Mouse (Mus musculus): ENCODE measurements around the gene Cckar.

Gene Cckar

DNA sequence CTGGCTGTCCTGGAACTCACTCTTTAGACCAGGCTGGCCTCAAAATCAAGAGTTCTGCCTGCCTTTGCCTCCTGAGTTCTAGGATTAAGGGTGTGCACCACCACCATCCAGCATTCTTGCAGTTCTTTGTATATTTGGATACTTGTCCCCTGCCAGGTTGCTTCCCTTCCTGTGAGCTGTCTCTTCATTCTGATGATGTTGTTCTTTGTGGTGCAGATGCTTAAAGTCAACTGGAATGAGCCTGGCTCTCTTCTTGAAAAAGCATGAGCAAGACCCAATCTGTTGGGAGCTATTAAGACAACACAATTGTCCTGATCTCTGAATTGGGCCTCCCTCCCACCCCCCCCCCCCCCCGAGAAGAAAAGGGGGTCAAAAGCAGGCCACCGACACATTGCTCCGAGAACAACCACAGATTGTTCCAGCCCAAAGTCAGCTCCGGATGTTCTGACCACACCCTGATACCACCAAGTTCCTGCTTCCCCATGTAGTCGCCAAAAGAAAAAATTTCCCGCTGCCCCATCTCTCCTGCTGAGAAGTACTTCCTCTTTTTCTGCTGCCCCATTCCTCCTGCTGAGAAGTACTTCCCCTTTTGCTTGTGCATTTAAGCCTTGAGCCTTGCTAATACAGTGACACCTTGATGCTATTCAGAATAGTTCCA lies 33.9 kb downstream of the Cckar start:
- in situ Hi-C loops (cut with MboI, MseI), result loop anchor here (10.0 kb wide), 1 partner anchor 349 kb away; no protein-coding TSS in a partner anchor

DNA sequence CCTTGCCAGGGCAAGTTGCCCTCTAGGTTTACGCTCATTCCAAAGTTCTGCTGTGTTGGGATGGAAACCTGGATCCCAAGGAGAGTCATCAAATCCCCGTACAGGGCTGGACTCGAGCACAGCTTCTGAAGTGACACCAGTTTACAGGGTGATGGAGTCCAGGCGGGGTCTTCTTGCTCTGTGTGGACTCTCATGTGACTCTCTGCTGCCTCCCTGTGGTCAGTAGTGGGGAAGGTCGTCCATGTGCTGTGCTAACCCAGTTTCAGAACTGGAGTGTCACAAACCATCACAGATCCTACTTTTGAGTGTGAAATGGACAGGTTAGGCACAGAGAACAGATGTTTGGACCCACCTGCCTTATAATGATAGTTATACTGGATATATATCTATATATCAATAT lies 35.2 kb downstream of the Cckar start:
- in situ Hi-C loops (cut with MboI, MseI), result loop anchor here (10.0 kb wide), 1 partner anchor 348 kb away; no protein-coding TSS in a partner anchor

DNA sequence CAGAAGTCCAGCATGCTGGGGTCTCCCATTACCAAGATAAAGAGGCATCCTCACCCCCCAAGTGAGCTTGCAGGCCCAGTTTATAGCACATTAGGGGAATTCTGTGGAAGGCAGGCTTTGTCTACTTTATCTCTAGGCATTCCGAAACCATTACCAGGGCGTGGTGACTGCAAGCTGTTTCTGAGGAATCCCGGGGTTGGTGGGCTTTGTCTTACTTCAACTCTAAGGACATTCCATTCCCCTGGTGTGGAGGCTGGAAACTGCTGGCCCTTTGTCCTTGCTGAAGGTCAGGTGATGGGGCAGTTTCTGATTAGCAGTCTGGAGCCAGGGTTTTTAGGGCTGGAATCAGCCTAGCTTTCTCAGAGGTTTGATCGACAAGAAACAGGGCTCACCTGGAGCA lies 36.0 kb downstream of the Cckar start:
- in situ Hi-C loops (cut with MboI, MseI), result loop anchor here (10.0 kb wide), 1 partner anchor 347 kb away; no protein-coding TSS in a partner anchor

DNA sequence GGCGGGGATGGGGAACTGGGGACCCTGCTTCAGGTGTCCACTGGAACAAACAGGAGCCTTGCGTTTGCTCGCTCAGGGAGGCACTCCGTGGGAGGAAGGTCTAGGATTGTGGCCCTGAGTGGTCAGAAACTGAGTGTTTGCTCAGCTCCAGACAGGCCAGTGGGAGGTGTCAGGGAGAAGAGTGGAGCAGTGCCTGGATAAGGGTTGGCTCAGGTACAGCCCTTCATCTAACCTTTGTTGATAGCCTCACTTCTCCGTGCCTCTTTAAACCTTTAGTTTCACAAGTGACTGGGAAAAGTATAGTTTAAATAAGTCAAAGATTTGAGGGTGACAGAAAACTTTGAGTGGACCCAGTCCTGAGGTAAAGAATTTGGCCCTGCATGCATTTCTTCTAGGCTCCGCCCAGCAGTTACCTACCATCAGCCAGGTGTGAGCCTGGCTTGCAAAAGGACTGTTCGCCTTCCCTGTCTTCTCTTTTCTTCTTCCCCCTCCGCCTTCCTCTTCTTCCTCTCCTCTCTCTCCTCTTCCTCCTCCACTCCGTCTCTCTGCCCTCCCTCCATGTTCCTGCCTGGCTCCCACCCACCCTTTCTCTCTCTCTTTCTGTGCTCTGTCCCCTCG lies 37.1 kb downstream of the Cckar start:
- in situ Hi-C loops (cut with MboI, MseI), result loop anchor here (10.0 kb wide), 1 partner anchor 346 kb away; no protein-coding TSS in a partner anchor

DNA sequence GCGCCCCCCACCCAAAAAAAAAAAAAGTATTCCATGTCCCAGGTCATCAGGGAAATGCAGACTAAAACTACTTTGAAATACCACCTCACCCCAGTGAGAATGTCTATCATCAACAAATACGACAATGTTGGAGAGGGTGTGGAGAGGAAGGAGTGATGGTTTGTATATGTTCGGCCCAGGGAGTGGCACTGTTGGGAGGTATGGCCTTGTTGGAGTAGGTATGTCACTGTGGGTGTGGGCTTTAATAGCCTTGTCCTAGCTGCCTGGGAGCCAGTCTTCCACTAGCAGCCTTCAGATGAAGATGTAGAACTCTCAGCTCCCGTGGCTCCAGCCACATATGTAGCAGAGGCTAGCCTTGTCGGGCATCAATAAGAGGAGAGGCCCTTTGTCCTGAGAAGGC lies 39.5 kb downstream of the Cckar start:
- in situ Hi-C loops (cut with MboI, MseI), result loop anchor here (10.0 kb wide), 1 partner anchor 1503 kb away; no protein-coding TSS in a partner anchor

DNA sequence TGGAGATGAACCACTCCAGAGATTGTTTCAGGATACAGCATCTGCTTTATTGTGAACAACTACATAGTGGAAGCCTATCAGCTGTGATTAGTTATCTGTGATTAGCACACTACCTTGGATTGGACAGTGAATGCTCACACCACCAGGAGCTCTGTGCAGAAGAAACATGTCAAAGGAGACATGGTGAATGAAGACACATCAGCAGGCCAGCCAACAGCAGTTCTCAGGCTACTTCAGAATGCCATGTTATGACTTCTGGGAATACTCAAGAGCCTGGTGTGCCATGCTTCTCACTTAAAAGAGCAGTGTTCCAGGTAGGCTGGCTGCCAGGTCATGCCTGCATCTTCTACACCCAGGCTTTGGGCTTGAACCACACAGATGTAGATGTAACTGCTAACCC lies 43.8 kb downstream of the Cckar start:
- in situ Hi-C loops (cut with MboI, MseI), result loop anchor here (10.0 kb wide), 1 partner anchor 1499 kb away; no protein-coding TSS in a partner anchor

DNA sequence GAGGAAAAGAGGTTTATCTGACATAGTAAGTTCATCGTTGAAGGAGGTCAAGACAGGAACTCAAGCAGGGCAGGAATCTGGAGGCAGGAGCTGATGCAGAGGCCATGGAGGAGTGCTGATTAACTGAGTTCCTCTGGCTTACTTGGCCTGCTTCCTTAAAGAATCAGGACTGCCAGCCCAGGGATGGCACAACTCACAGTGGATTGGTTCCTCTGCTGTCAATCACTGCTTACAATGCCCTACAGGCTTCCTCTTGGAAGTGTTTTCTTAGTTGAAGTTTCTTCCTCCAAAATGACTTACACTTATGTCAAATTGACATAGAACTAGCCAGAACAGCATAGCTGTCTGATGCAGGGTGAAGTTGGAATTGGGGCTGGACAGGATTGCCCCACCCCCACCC lies 45.1 kb downstream of the Cckar start:
- in situ Hi-C loops (cut with MboI, MseI), result loop anchor here (10.0 kb wide), 1 partner anchor 1498 kb away; no protein-coding TSS in a partner anchor

DNA sequence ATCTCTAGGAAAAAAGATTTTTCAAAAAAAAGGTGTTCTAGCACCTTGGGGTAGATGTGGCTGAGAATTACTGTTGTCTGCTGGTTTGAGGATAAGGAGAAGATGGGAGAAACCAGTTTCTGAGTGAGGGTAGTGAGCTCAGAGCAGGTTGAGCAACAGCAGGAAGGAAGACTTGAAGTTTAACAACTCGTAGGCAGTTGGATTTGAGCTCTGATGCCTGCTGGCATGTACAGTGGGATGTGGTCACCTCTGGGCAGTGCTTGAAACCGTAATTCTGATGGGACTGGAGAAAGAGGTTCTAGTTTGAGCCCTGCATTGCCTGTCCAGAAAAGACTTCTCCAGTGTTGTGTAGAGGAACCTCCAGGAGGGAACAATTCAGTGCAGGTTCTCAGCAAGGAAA lies 46.0 kb downstream of the Cckar start:
- in situ Hi-C loops (cut with MboI, MseI), result loop anchor here (10.0 kb wide), 1 partner anchor 1497 kb away; no protein-coding TSS in a partner anchor

DNA sequence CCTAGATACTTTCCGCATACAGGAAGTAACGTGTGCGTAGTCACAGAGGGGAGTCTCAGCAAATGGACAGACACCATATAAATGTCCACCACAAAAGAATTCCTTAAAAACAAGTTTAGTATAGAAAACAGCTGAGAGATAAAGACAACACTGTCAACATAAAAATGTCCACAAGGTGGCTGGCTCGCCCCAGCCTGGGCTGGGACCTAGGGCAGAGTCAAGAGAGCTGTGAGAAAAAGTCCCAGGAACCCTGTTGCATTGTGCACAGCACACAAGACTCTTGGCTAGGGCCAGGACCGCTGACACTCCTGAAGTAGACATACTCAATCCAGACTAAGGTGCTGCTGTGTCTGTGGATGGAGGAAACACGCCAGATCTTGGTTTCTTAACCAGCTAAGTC lies 49.6 kb downstream of the Cckar start:
- in situ Hi-C loops (cut with MboI, MseI), result no loop called here

DNA sequence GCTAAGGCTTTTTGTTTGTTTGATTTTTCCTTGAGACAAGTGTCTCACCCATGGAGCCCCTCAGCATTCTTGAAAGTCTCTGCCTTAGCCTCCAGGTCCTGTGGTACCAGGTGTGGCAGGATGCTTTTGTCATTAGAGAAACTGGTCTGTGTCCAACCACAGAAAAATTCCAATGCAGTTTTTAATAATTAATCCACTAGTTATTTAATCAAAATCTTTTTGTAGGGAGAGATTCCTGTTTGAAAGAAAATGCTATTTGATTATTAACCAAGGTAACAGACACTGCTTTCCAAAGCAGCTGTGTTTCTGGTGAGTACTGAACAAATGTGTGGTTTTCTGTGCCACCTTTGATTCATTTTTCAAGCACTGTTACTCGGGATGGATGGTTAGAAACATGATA lies 50.9 kb downstream of the Cckar start:
- in situ Hi-C loops (cut with MboI, MseI), result no loop called here
